Mouse (Mus musculus) skeletal muscle tissue, adult 2 months (tissue): ENCODE data around the gene Prkaca.
"Not testable (repeated sequence)": the region's sequence is repeated elsewhere in the genome, so short reads cannot be mapped to it uniquely, and the experiment has no call there.

Source experiments
- DNase-seq: peaks from one replicate; pipeline ENCODE4 v3.0.0-alpha.2; 2012; ENCODE audit warnings: low read depth, low spot score

The Prkaca gene

DNA sequence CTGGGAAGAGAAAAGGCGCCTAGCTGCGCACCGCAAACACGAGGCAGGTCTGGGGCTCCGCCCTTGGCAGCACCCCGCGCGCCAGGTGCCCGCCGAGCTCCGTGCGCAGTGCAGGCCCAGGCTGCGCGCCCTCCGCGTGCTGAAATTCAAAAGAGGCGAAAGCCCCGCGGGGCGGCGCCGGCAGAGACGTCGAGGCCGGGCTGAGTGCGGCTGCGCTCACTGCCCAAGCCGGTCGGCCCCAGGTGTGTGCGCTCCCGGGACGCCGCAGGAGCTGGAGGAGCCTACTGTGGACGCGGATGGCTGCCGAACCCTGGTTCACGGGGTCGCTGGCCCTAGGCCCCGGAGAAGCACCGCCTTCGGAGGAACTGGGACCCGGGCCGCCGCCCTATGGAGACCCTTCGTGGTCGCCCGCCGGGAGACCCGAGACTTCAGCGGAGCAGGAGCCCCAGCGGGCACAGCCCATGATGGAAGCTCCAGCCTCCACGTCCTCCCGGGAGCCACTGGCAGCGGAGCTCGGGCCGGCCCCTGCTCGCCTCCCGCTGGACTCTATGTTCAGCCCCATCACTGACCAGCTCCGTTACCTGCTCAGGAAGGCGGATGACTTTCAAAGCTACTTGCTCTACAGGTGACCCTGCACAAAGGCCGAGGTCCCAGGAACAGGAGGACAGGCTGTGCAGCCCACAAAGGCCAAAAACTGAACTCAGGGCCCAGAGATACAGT is 28.6 kb downstream of the Prkaca start, which contains the start of gene 1700067K01Rik:
Gene 1700067K01Rik (plus strand): TSS at position 222 of the 720 bp plus-strand sequence.
- DNase-seq: no peak

DNA sequence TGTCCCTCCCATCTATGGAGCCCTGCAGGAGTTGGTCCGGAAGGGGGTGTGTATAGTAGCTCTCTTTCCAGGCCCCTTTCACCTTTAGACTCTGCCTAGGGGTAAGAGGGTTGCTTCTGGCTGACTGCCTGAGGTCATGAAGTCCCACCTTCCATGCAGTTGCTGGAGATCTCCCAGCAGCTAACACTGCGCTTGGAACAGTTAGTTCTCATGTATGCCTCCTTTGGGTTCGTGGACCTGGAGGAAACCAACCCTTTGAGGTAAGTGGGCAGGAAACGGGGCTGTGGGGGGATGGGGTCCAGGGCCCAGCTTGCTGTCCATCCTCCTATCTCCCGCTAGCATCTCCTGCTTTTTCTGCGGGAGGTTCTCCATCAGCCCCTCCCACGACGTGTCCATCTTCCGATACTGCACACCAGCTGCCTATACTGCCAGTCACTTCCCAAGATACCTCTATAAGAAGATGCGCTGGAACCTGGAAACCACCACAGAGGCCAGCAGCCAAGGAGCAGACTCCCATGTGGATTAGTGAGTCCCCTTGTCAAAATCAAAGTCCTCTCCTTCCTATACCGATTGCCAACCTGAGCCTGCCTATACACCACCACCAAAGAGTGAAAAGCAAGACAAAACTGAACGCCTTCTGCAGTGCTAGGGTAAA is 30.3 kb downstream of the Prkaca start:
- DNase-seq: no peak

DNA sequence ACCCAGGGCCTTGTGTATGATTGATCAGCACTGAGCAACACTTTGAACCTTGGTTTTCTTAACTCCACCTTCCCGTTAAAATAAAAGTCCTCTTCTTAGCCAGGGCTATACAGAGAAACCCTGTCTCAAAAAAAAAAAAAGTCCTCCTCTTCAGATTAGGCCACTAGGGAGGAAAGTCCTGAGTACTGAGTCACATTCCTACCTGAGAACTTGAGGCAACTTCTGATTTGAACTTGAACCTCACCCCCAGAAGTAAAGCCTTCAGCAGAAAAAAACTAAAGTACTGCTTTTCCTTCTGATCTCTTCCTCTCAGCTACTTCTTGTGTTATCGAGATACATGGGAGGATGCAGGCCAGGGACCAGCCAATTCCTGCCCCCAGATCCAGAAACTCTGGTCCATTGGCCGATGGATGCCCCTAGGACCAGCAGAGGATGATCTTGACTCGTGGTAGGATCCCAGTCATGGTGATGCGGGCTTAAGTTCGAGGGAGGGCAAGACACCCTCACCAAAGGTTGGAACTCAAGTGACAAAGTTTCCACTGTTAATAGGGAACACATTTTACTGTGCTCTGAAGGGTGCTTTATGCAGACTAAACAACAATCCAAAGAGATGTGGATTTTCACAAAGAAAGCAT is 30.9 kb downstream of the Prkaca start:
- DNase-seq: no peak

- DNase-seq: peak; percentile 97
Measured at GRCm38 (mm10) chr8:84004533-84005201, 31.9 kb downstream of the Prkaca start.

DNA sequence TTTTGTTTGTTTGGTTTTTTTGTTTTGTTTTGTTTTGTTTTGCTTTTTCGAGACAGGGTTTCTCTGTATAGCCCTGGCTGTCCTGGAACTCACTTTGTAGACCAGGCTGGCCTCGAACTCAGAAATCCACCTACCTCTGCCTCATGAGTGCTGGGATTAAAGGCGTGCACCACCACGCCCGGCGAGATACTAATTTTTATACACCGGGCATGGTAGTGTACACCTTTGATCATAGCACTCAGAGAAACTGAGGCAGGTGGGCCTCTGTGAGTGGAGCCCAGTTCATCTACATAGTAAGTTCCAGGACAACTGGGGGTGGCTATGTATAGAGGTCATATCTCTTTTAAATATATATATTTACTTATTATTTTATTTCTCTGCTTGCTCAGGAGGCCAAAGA is 32.7 kb downstream of the Prkaca start:
- DNase-seq: not testable (repeated sequence)

- no peak for DNase-seq
Measured at GRCm38 (mm10) chr8:84008362-84008761, 35.6 kb downstream of the Prkaca start.

DNA sequence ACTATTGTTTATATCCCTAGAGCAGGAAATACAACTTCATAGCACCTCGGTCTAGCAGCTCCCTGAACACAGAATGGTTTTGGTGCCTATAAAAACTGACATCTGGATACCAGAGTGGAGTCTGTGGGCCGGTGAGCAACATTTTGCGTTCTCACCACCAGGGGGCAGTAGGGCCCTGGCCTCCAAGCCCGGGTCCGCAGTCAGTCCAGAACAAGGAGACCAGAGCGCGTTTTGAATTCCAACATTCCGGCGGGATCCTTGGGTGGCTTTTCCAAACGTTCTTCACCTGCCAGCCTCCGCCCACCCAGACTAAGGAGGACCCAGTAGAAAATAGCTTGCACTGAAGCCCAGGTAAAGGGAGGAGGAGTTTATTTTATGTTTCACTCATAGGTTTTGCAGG is 37.1 kb downstream of the Prkaca start:
- peak; percentile 65 for DNase-seq

GRCm38 (mm10) chr8:84010625-84011611 is 38.1 kb downstream of the Prkaca start:
- no peak for DNase-seq

DNA sequence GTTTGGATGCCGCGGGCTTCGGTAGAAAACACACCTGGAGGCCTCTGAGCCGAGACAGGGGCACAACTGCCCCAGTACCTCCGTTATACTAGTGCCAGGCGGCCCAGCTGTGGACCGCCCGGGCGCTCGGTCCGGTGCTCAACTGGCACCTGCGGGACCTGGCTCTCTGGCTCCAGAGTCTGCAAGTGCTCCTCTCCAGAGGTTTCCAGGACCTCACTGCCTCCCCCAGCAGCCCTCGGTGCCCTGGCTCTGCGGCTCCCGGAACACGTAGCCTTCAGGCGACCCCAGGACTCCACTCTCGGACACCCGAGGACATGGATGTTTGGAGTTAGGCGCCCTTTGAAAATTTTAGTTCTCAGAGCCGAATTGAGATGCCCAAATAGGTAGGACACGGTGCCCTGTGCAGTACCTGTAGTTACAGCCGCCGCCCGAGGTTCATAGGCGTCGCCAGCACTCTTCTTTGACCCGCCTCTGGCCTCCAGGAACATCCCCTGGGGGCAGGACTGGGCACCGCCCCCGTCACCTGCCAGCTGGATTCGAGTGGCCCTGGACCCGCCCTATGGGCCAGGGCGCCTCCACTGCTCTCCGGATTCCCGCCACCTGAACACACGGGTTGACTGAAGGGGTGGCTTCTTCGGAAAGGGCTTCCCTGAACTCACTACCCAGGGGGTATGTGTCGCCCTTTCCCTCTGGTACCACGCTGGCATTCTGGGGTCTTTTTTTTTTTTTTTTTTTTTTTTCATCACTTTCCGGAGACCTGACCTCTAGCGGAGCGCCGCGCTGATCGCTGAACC is 39.1 kb downstream of the Prkaca start, which contains the start of gene 2210011C24Rik:
Gene 2210011C24Rik (minus strand): TSS at position 467 of the 794 bp plus-strand sequence.
- DNase-seq: no peak

DNA sequence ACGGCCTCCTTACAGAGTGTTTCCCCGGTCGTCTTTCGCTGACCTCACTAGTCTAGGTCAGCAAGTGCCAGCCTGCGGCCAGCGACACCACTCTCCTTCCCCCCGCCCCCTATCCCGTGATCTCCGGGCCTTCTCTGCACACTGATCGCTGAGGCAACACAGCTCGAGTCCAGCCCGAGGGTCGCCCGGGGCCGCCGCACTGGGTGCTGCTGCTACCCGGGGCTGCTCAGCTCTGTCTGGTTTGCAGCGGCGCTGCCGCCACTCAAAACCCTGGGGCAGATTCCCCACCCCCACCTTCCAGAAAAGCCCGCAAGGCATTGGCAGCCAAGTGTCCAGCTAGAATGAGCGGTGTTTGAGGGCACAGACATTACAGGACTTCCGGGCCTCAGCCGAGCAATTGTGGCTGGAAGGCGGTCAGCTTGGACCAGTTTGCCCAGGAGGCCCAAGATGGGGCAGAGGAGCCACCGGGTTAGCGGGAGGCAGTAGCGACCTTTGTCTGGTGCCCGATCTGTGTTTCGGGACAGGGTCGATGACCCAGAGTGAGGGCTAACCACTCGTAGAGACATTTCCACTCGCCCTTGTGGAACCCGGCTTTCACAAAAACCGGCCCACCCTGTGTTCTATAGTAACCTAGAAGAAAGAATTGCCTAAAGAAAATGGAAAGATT is 39.8 kb downstream of the Prkaca start:
- peak; percentile 53 for DNase-seq

GRCm38 (mm10) chr8:84015833-84016232 is 43.0 kb downstream of the Prkaca start:
- DNase-seq: no peak

DNA sequence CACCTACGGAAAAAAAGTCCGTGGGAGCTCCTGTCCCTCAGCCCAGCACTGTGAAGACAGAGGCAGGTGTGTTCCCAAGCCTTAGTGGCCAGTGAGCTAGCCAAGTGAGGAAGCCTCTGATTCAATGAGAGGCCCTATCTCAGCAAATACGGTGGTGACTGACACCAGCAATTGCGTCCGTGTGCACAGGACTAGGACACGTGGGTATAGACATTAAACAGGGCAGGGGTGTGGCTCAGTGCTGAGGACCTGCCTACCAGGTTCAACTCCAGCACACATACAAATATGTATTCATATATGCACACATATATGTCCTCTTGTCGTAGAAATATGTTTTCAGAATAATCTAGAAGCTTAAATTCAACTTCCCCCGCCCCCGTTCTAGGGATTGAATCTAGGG is 46.9 kb downstream of the Prkaca start:
- no peak for DNase-seq

DNA sequence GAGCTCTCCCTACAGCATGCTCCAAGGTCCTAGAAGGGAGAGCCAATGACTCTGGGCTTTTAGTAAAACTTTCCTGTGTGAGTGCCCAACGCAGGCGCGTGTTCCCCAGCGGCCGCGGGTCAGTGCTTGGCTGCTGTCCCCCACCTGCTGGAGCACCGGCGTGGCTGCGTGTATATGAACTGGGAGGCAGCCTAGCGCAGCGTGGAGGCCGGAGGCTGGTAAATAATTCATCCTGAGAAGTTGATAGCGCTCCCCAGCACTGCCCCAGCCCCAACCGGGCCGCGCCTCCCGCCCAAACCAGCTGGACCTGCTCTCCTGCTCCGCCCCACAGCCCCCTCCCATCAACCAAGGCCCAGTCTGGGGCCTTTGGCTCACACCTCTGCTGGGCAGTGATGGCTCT is 48.3 kb downstream of the Prkaca start, which contains the start of gene Palm3:
Gene Palm3 (plus strand): TSS at position 376 of the 400 bp plus-strand sequence.
- DNase-seq: no peak

DNA sequence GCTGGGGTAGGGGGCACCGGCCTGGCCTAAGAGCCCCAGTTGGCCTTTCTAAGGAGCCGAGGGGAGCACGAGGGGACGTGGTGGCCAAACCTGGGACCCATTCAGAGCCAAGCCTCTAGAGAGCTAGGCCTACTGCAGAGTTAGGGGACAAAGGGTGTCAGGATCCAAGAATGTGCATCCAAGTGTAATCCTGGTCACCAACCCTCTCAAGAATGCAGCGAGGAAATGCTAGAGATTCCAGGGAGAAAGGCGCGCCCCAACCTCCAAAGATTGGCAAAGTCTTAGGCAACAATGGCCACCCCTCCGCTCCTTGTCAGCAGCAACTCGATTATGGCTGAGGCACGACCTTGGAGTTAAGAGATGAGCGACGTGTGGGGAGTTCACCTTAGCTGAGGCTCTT is 48.8 kb downstream of the Prkaca start:
- DNase-seq: no peak

GRCm38 (mm10) chr8:84023085-84023484 is 50.3 kb downstream of the Prkaca start:
- peak; percentile 71 for DNase-seq

DNA sequence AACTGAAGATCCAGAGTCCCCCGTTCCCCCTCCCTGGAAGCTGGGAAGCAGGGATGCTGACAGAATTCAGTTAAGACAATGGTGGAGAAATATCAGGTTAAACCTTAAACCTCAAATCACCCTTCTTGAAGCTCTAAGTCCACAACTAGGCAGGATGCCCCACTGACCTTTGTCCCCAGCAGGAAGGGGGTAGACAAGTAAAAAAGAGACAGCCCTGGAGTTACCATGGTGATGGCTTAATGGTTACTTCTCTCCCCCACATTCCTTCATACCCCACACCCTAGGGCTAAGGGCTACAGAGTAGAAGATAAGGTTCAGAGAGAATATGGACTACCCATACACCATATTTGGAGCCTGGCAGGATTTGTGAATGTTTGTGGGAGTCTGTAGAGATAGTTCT is 50.8 kb downstream of the Prkaca start:
- DNase-seq: no peak

DNA sequence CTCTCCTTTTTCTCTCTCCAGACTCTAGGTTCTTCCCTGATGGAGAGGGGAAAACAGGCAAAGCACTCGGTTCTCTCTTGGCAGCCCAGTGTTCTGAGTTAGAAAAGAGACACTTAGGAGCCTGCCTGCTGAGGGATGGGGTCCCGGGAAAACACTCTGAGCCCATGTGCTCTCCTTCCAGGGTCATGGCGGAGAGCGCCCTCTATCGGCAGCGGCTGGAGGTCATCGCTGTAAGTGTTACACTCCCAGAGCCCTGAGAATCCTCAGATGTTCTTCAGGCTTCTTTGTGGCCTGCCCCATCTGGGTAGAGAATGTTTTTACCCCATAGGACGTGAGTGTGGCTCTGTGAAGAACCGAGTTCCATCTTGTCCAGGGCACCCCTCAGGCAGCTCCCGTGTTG is 51.4 kb downstream of the Prkaca start:
- no peak for DNase-seq

DNA sequence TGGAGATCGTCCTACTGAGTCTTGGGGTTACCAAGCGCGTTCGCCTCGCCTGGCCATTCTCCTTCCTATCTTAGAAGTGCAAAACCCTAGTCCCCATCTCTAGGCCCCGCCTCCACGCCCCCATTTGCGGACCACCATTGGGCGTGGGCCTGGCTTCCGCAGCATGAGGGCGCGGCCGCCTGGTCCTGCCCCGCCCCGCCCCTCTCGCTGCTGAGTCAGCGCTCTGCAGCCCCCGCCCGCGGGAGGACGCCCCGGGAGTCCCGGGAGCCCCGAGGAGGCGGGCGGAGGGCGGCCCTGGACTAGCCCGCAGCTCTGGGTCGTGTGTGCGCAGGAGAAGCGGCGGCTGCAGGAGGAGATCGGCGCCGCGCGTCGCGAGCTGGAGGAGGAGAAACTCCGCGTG is 53.1 kb downstream of the Prkaca start:
- no peak for DNase-seq

DNA sequence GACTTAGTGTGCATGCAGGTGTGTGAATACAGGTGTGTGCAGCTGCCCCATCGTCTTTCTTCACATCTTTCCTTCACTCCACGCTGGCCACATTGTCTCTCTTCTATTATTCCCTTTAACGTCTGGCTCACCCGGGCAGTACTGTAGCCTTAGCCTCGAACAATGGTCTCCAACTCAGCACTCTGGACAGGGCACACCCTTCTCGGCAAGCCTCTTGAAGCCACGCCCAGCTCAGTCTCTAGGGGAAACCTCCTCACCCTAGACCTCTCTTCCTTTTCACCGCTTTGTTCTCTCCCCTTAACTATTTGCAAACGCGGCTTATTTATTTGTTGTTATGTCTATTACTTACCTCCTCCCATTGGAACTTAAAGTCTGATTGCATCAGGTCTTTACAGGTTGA is 54.7 kb downstream of the Prkaca start:
- no peak for DNase-seq
